8 mouse cellular contexts compared by ENCODE assay signal in genomic region chr8:121934506-121934905, GRCm38 (mm10). TPM values are rescaled to one million over a fixed set of nuclear protein-coding genes. Genes with fewer than 3 reads are reported as not detected.
DNase-seq lines count a peak whose midpoint lies in the region; ATAC-seq and TF ChIP-seq lines count a peak whose summit lies in the region.

No protein-coding gene starts in this region.

- intact Hi-C loops in gastrocnemius, adult 2 months (cut with DNase I) = no loop called here

- peak; percentile 48 for DNase-seq in gastrocnemius, adult 2 months
- DNase-seq in gastrocnemius, postnatal 25 days = no peak
- peak; percentile 50 for DNase-seq in urinary bladder, postnatal 14 days (ENCODE audit: low spot score)
- DNase-seq in urinary bladder, adult 2 months (ENCODE audit: low spot score) = no peak
- DNase-seq in liver, postnatal 0 days = peak; percentile 42
- no peak for DNase-seq in urinary bladder, postnatal 25 days (ENCODE audit: low spot score)

- H3K36me3 ChIP-seq in forebrain, embryonic 15.5 days = no peaks in the 10 kb centered on the region
- no peaks in the 10 kb centered on the region; the same call in 1 of the 2 replicates for H3K36me3 ChIP-seq in liver, postnatal 0 days (replicated peaks; ENCODE audit: insufficient read depth, low read length)

- no peak for TF ChIP-seq EP300 in liver, postnatal 0 days (IDR thresholded peaks at IDR 0.05; ENCODE audit: low read depth)

- no peaks in the 10 kb centered on the region for H3K27me3 ChIP-seq in forebrain, embryonic 15.5 days
- H3K27me3 ChIP-seq in liver, postnatal 0 days (ENCODE audit: insufficient read depth, low read length) = no peaks in the 10 kb centered on the region

- no peak overlapping the region for H3K9ac ChIP-seq in forebrain, embryonic 15.5 days (replicated peaks)
- no peak overlapping the region for H3K9ac ChIP-seq in liver, postnatal 0 days (replicated peaks)

- H3K4me1 ChIP-seq in forebrain, embryonic 15.5 days = peaks cover 24% of the 10 kb centered on the region
- no peaks in the 10 kb centered on the region for H3K4me1 ChIP-seq in liver, postnatal 0 days (ENCODE audit: insufficient read depth)

- peak; percentile 76 for TF ChIP-seq CTCF in gastrocnemius, adult 2 months (IDR thresholded peaks at IDR 0.05)
- peak; percentile 73 for TF ChIP-seq CTCF in liver, postnatal 0 days (IDR thresholded peaks at IDR 0.05; ENCODE audit: low read depth)

- H3K9me3 ChIP-seq in forebrain, embryonic 15.5 days = no peaks in the 10 kb centered on the region
- no peaks in the 10 kb centered on the region for H3K9me3 ChIP-seq in liver, postnatal 0 days (ENCODE audit: low read length)

- peak overlapping the region; percentile 67 for H3K27ac ChIP-seq in gastrocnemius, adult 2 months
- peak overlapping the region; percentile 86 for H3K27ac ChIP-seq in forebrain, embryonic 15.5 days (replicated peaks)
- no peak overlapping the region for H3K27ac ChIP-seq in liver, postnatal 0 days (ENCODE audit: low read depth)

- no peak overlapping the region for H3K4me3 ChIP-seq in gastrocnemius, adult 2 months
- no peak overlapping the region for H3K4me3 ChIP-seq in forebrain, embryonic 15.5 days
- H3K4me3 ChIP-seq in liver, postnatal 0 days (ENCODE audit: low read depth, low read length) = no peak overlapping the region

- no peak for ATAC-seq in forebrain, embryonic 15.5 days (replicated peaks)
- ATAC-seq in liver, postnatal 0 days = peak; percentile 56
- peak; percentile 65 for ATAC-seq in neutrophil, adult 5-6 weeks (ENCODE audit: extremely low read depth, insufficient number of reproducible peaks, low FRiP score, poor library complexity, severe bottlenecking)

- WGBS in forebrain, embryonic 15.5 days = 39% methylated on average over 4 of the region's 4 CpGs
- WGBS in liver, postnatal 0 days (ENCODE audit: insufficient replicate concordance) = 31% methylated on average over 4 of the region's 4 CpGs

- no peak overlapping the region for H3K4me2 ChIP-seq in forebrain, embryonic 15.5 days (replicated peaks)
- no peak overlapping the region for H3K4me2 ChIP-seq in liver, postnatal 0 days (ENCODE audit: low read depth, low read length)

RNA-seq across cellular contexts. Expression of gene Car5a, which starts 10.2 kb away (rescaled TPM):
- not detected for total RNA-seq in gastrocnemius, adult 2 months (2021)
- not detected for total RNA-seq in gastrocnemius, postnatal 25 days (2021)
- 0.07 TPM in 1 of 2 replicates, not detected in the other for polyA plus RNA-seq in urinary bladder, adult 2 months (2012; rRNA removed)
- polyA plus RNA-seq in forebrain, embryonic 15.5 days (2015; fragmentation: Nextera tagmentation; extraction: Ambion mirVana) = 0.37 and 0.43 TPM in 2 replicates
- polyA plus RNA-seq in liver, postnatal 0 days (2015; fragmentation: Nextera tagmentation; extraction: Ambion mirVana) = 5.9 and 9.6 TPM in 2 replicates
- total RNA-seq in neutrophil, adult 5-6 weeks (2017) = not detected in 2 replicates

RNA-seq across cellular contexts. Expression of gene Banp, which starts 15.0 kb away (rescaled TPM):
- total RNA-seq in gastrocnemius, adult 2 months (2021) = 10 to 100 TPM in 1 of 2 experiments, 1 to 10 TPM in 1; 8.8 to 18.7 TPM
- total RNA-seq in gastrocnemius, postnatal 25 days (2021) = 10 to 100 TPM; 11.3 to 13.9 TPM
- 32.7 and 45.7 TPM in 2 replicates for polyA plus RNA-seq in urinary bladder, adult 2 months (2012; rRNA removed)
- polyA plus RNA-seq in forebrain, embryonic 15.5 days (2015; fragmentation: Nextera tagmentation; extraction: Ambion mirVana) = 64.8 and 65.3 TPM in 2 replicates
- 7.6 and 7.9 TPM in 2 replicates for polyA plus RNA-seq in liver, postnatal 0 days (2015; fragmentation: Nextera tagmentation; extraction: Ambion mirVana)
- 46.5 and 88.3 TPM in 2 replicates for total RNA-seq in neutrophil, adult 5-6 weeks (2017)

RNA-seq across cellular contexts. Expression of gene Slc7a5, which starts 27.0 kb away (rescaled TPM):
- total RNA-seq in gastrocnemius, adult 2 months (2021) = 1 to 10 TPM; 1.0 to 1.3 TPM
- 1 to 10 TPM; 1.8 to 2.0 TPM for total RNA-seq in gastrocnemius, postnatal 25 days (2021)
- polyA plus RNA-seq in urinary bladder, adult 2 months (2012; rRNA removed) = 11.0 and 14.1 TPM in 2 replicates
- polyA plus RNA-seq in forebrain, embryonic 15.5 days (2015; fragmentation: Nextera tagmentation; extraction: Ambion mirVana) = 39.2 and 45.8 TPM in 2 replicates
- polyA plus RNA-seq in liver, postnatal 0 days (2015; fragmentation: Nextera tagmentation; extraction: Ambion mirVana) = 10.5 and 10.8 TPM in 2 replicates
- 4.5 and 4.9 TPM in 2 replicates for total RNA-seq in neutrophil, adult 5-6 weeks (2017)

Comparison
In these comparisons a context has a peak if more than half of its experiments do, and no peak if none do; other contexts are left out.
1. DNase-seq: peak in gastrocnemius, adult 2 months (single experiment), urinary bladder, postnatal 14 days (single experiment) and liver, postnatal 0 days (single experiment); none in gastrocnemius, postnatal 25 days (single experiment), urinary bladder, adult 2 months (single experiment) and urinary bladder, postnatal 25 days (single experiment).